Mouse (Mus musculus): ENCODE data around the gene Olfr1162. TPM values are rescaled to one million over a fixed set of nuclear protein-coding genes. Genes with fewer than 3 reads are reported as not detected.
"Not testable (repeated sequence)": the region's sequence is repeated elsewhere in the genome, so short reads cannot be mapped to it uniquely, and the experiment has no call there.

Olfr1162 gene
- polyA plus RNA-seq (2015; fragmentation: Nextera tagmentation; extraction: Ambion mirVana): not detected in 2 replicates

- no peak for ATAC-seq (ENCODE audit: insufficient read depth, low FRiP score, low read depth)
These were observed at the start of gene Olfr1162 for GRCm38 (mm10) chr2:88051029-88051428. Gene Olfr1162 (minus strand): TSS chr2:88051129.

GRCm38 (mm10) chr2:88093866-88094265 is 42.9 kb upstream of the Olfr1162 start, which contains the start of gene Olfr1164:
Gene Olfr1164 (minus strand): TSS chr2:88093966.
- Histone ChIP-seq H3K4me2 (no peak within 1 kb of the TSS), H3K9me3 (no peaks in the 10 kb centered on the region), H3K4me3 (replicated peaks) (no peak within 1 kb of the TSS), H3K36me3 (no peaks in the 10 kb centered on the region), H3K27ac (no peak within 1 kb of the TSS), H3K4me1 (no peaks in the 10 kb centered on the region), H3K9ac (no peak within 1 kb of the TSS), H3K27me3 (replicated peaks) (no peaks in the 10 kb centered on the region)
- WGBS: 72% methylated on average over 4 of the region's 4 CpGs
- ATAC-seq (ENCODE audit: insufficient read depth, low FRiP score, low read depth): no peak

More at GRCm38 (mm10) chr2:88051029-88051428, at the start of gene Olfr1162:
- no peaks in the 10 kb centered on the region for H3K9me3 ChIP-seq
- no peaks in the 10 kb centered on the region for H3K27me3 ChIP-seq (replicated peaks)
- no peak within 1 kb of the TSS for H3K9ac ChIP-seq
- no peak within 1 kb of the TSS for H3K4me2 ChIP-seq
- H3K36me3 ChIP-seq: no peaks in the 10 kb centered on the region
- no peak within 1 kb of the TSS for H3K4me3 ChIP-seq (replicated peaks)
- no peak within 1 kb of the TSS for H3K27ac ChIP-seq
- H3K4me1 ChIP-seq: no peaks in the 10 kb centered on the region
- WGBS: 88% methylated on average over 1 of the region's 1 CpGs

- Histone ChIP-seq H3K36me3 (no peaks in the 10 kb centered on the region), H3K9me3 (no peaks in the 10 kb centered on the region), H3K27me3 (replicated peaks) (no peaks in the 10 kb centered on the region), H3K4me2 (no peak within 1 kb of the TSS), H3K4me1 (no peaks in the 10 kb centered on the region), H3K27ac (no peak within 1 kb of the TSS), H3K9ac (no peak within 1 kb of the TSS), H3K4me3 (replicated peaks) (no peak within 1 kb of the TSS)
- ATAC-seq (ENCODE audit: insufficient read depth, low FRiP score, low read depth): no peak
These were observed 20.8 kb upstream of the Olfr1162 start, which contains the start of gene Olfr1163 for GRCm38 (mm10) chr2:88071730-88072129. Gene Olfr1163 (minus strand): TSS chr2:88071830.

- H3K9me3 ChIP-seq: no peaks in the 10 kb centered on the region
- H3K4me3 ChIP-seq (replicated peaks): no peak overlapping the region
- no peaks in the 10 kb centered on the region for H3K4me1 ChIP-seq
- no peak overlapping the region for H3K4me2 ChIP-seq
- no peaks in the 10 kb centered on the region for H3K27me3 ChIP-seq (replicated peaks)
- 91% methylated on average over 2 of the region's 2 CpGs for WGBS
- H3K9ac ChIP-seq: no peak overlapping the region
- no peaks in the 10 kb centered on the region for H3K36me3 ChIP-seq
- H3K27ac ChIP-seq: no peak overlapping the region
- no peak for ATAC-seq (ENCODE audit: insufficient read depth, low FRiP score, low read depth)
These were observed 12.7 kb upstream of the Olfr1162 start for GRCm38 (mm10) chr2:88063587-88063986.

GRCm38 (mm10) chr2:88037599-88037998 is 13.3 kb downstream of the Olfr1162 start, which contains the start of gene Olfr73:
Gene Olfr73 (minus strand): TSS chr2:88037699.
- no peaks in the 10 kb centered on the region for H3K4me1 ChIP-seq
- no peaks in the 10 kb centered on the region for H3K36me3 ChIP-seq
- no peaks in the 10 kb centered on the region for H3K9me3 ChIP-seq
- no peak within 1 kb of the TSS for H3K4me3 ChIP-seq (replicated peaks)
- no peak within 1 kb of the TSS for H3K4me2 ChIP-seq
- ATAC-seq (ENCODE audit: insufficient read depth, low FRiP score, low read depth): no peak
- H3K9ac ChIP-seq: no peak within 1 kb of the TSS
- H3K27me3 ChIP-seq (replicated peaks): no peaks in the 10 kb centered on the region
- no peak within 1 kb of the TSS for H3K27ac ChIP-seq

- not testable (repeated sequence) for H3K4me3 ChIP-seq (replicated peaks); H3K4me2 ChIP-seq; H3K4me1 ChIP-seq; ATAC-seq (ENCODE audit: insufficient read depth, low FRiP score, low read depth); H3K27me3 ChIP-seq (replicated peaks); H3K36me3 ChIP-seq; H3K9me3 ChIP-seq; H3K27ac ChIP-seq; H3K9ac ChIP-seq
- 60% methylated on average over 1 of the region's 1 CpGs for WGBS
These were observed 28.5 kb downstream of the Olfr1162 start, which contains the start of gene Olfr1161 for GRCm38 (mm10) chr2:88022474-88022873. Gene Olfr1161 (plus strand): TSS chr2:88022774.

GRCm38 (mm10) chr2:88007515-88008318 is 43.2 kb downstream of the Olfr1162 start, which contains the start of gene Olfr1160:
Gene Olfr1160 (minus strand): TSS chr2:88008268.
- peak; percentile 92 for ATAC-seq (ENCODE audit: insufficient read depth, low FRiP score, low read depth)
- H3K4me3 ChIP-seq (replicated peaks): no peak within 1 kb of the TSS
- no peaks in the 10 kb centered on the region for H3K36me3 ChIP-seq
- no peak within 1 kb of the TSS for H3K9ac ChIP-seq
- H3K27me3 ChIP-seq (replicated peaks): no peaks in the 10 kb centered on the region
- no peaks in the 10 kb centered on the region for H3K9me3 ChIP-seq
- H3K4me2 ChIP-seq: no peak within 1 kb of the TSS
- H3K27ac ChIP-seq: no peak within 1 kb of the TSS
- no peaks in the 10 kb centered on the region for H3K4me1 ChIP-seq

Other genes with a start within 250 kb of the Olfr1162 start
- gene Olfr1145, start 241.3 kb downstream of the Olfr1162 start, polyA plus RNA-seq (2015; fragmentation: Nextera tagmentation; extraction: Ambion mirVana): not detected in 2 replicates
- not detected in 2 replicates for gene Olfr1148, start 220.6 kb downstream of the Olfr1162 start, polyA plus RNA-seq (2015; fragmentation: Nextera tagmentation; extraction: Ambion mirVana)
- not detected in 2 replicates for gene Olfr1150-ps1, start 207.1 kb downstream of the Olfr1162 start, polyA plus RNA-seq (2015; fragmentation: Nextera tagmentation; extraction: Ambion mirVana)
- not detected in 2 replicates for gene Olfr1151, start 195.3 kb downstream of the Olfr1162 start, polyA plus RNA-seq (2015; fragmentation: Nextera tagmentation; extraction: Ambion mirVana)
- gene Olfr1152, start 184.6 kb downstream of the Olfr1162 start, polyA plus RNA-seq (2015; fragmentation: Nextera tagmentation; extraction: Ambion mirVana): not detected in 2 replicates
- not detected in 2 replicates for gene Olfr1153, start 156.2 kb downstream of the Olfr1162 start, polyA plus RNA-seq (2015; fragmentation: Nextera tagmentation; extraction: Ambion mirVana)
- not detected in 2 replicates for gene Olfr1154, start 146.0 kb downstream of the Olfr1162 start, polyA plus RNA-seq (2015; fragmentation: Nextera tagmentation; extraction: Ambion mirVana)
- not detected in 2 replicates for gene Olfr1155, start 106.0 kb downstream of the Olfr1162 start, polyA plus RNA-seq (2015; fragmentation: Nextera tagmentation; extraction: Ambion mirVana)
- gene Olfr1156, start 98.0 kb downstream of the Olfr1162 start, polyA plus RNA-seq (2015; fragmentation: Nextera tagmentation; extraction: Ambion mirVana): not detected in 2 replicates
- gene Olfr1157, start 82.8 kb downstream of the Olfr1162 start, polyA plus RNA-seq (2015; fragmentation: Nextera tagmentation; extraction: Ambion mirVana): not detected in 2 replicates
- gene Olfr74, start 76.5 kb downstream of the Olfr1162 start, polyA plus RNA-seq (2015; fragmentation: Nextera tagmentation; extraction: Ambion mirVana): not detected in 2 replicates
- gene Olfr1158, start 61.0 kb downstream of the Olfr1162 start, polyA plus RNA-seq (2015; fragmentation: Nextera tagmentation; extraction: Ambion mirVana): not detected in 2 replicates
- gene Olfr1160, start 42.9 kb downstream of the Olfr1162 start, polyA plus RNA-seq (2015; fragmentation: Nextera tagmentation; extraction: Ambion mirVana): not detected in 2 replicates
- gene Olfr1161, start 28.4 kb downstream of the Olfr1162 start, polyA plus RNA-seq (2015; fragmentation: Nextera tagmentation; extraction: Ambion mirVana): not detected in 2 replicates
- not detected in 2 replicates for gene Olfr73, start 13.4 kb downstream of the Olfr1162 start, polyA plus RNA-seq (2015; fragmentation: Nextera tagmentation; extraction: Ambion mirVana)
- not detected in 2 replicates for gene Olfr1163, start 20.7 kb upstream of the Olfr1162 start, polyA plus RNA-seq (2015; fragmentation: Nextera tagmentation; extraction: Ambion mirVana)
- gene Olfr1164, start 42.8 kb upstream of the Olfr1162 start, polyA plus RNA-seq (2015; fragmentation: Nextera tagmentation; extraction: Ambion mirVana): not detected in 2 replicates
- gene Olfr1166, start 77.1 kb upstream of the Olfr1162 start, polyA plus RNA-seq (2015; fragmentation: Nextera tagmentation; extraction: Ambion mirVana): not detected in 2 replicates
- not detected in 2 replicates for gene Olfr1167, start 104.1 kb upstream of the Olfr1162 start, polyA plus RNA-seq (2015; fragmentation: Nextera tagmentation; extraction: Ambion mirVana)
- not detected in 2 replicates for gene Olfr1168, start 130.8 kb upstream of the Olfr1162 start, polyA plus RNA-seq (2015; fragmentation: Nextera tagmentation; extraction: Ambion mirVana)
- not detected in 2 replicates for gene Olfr1170, start 177.2 kb upstream of the Olfr1162 start, polyA plus RNA-seq (2015; fragmentation: Nextera tagmentation; extraction: Ambion mirVana)
- not detected in 2 replicates for gene Olfr1173, start 228.7 kb upstream of the Olfr1162 start, polyA plus RNA-seq (2015; fragmentation: Nextera tagmentation; extraction: Ambion mirVana)

All from stomach, embryonic 15.5 days (tissue).